Mouse (Mus musculus) bone marrow, adult 2 months (tissue): ENCODE data around the gene Rgs6.

ENCODE experiments used
- CTCF ChIP-seq: fragments of 200-500 bp; IDR thresholded peaks from 2 replicates; pipeline ENCODE4 v1.5.1; 2011; ENCODE audit warnings: low read length, control low read depth; ENCODE audit not compliant: control insufficient read depth, insufficient read depth
- POLR2A ChIP-seq: fragments of 200-500 bp; IDR thresholded peaks from 2 replicates; pipeline ENCODE4 v1.6.1; 2011; ENCODE audit warnings: low read depth, mild to moderate bottlenecking, control low read depth, low read length, borderline replicate concordance; ENCODE audit not compliant: control insufficient read depth

- no peak for TF ChIP-seq CTCF
- no peak for TF ChIP-seq POLR2A
These were observed 426.0 kb downstream of the Rgs6 start for GRCm38 (mm10) chr12:83013918-83014691.
